Mouse (Mus musculus) B cell, adult (primary cell): ENCODE measurements around the gene Adcy4. TPM values are rescaled to one million over a fixed set of nuclear protein-coding genes. Genes with fewer than 3 reads are reported as not detected.

ENCODE experiments used
- total RNA-seq: library from RNA; stranded (reverse); gene quantifications from 4 replicates; pipeline ENCODE4 v1.2.4, GENCODE M21; 2023; ENCODE audit not compliant: inconsistent age

Gene Adcy4
- total RNA-seq: 0.24 to 1.4 TPM (median 0.48 TPM) in 3 of 4 replicates, not detected in the other

GRCm38 (mm10) chr14:55783958-55784235 is at the start of gene Adcy4:
TSS of gene Adcy4 (minus strand) at chr14:55784095.

GRCm38 (mm10) chr14:55822991-55823762 is 39.3 kb upstream of the Adcy4 start, which contains the start of gene Nfatc4:
TSS of gene Nfatc4 (plus strand) at chr14:55823144.

GRCm38 (mm10) chr14:55788256-55789050 is 4.6 kb upstream of the Adcy4 start, which contains the start of gene Ripk3:
TSS of gene Ripk3 (minus strand) at chr14:55788865.

GRCm38 (mm10) chr14:55765696-55766095 is 18.2 kb downstream of the Adcy4 start, which contains the start of gene Ltb4r1:
TSS of gene Ltb4r1 (plus strand) at chr14:55765962.

GRCm38 (mm10) chr14:55761163-55761562 is 22.7 kb downstream of the Adcy4 start, which contains the start of gene Ltb4r2:
TSS of gene Ltb4r2 (plus strand) at chr14:55761428.

GRCm38 (mm10) chr14:55758363-55758784 is 25.5 kb downstream of the Adcy4 start, which contains the start of gene Cideb:
TSS of gene Cideb (minus strand) at chr14:55758458.

GRCm38 (mm10) chr14:55745180-55745860 is 38.6 kb downstream of the Adcy4 start, which contains the start of the genes Dhrs1 and Nop9:
TSS of gene Dhrs1 (minus strand) at chr14:55745690.
TSS of gene Nop9 (plus strand) at chr14:55745693.

GRCm38 (mm10) chr14:55721700-55722437 is 62.0 kb downstream of the Adcy4 start, which contains the start of gene Rabggta:
TSS of gene Rabggta (minus strand) at chr14:55722263.

Other genes starting within 250 kb of the Adcy4 start
- gene Pck2, start 243.8 kb downstream of the Adcy4 start, total RNA-seq: 44.0 to 58.0 TPM (median 50.7 TPM) in 4 replicates
- gene Dcaf11, start 224.1 kb downstream of the Adcy4 start, total RNA-seq: 80.8 to 92.0 TPM (median 87.8 TPM) in 4 replicates
- gene A730061H03Rik, start 223.7 kb downstream of the Adcy4 start, total RNA-seq: 3.9 to 9.7 TPM (median 8.6 TPM) in 4 replicates
- gene Fitm1, start 208.5 kb downstream of the Adcy4 start, total RNA-seq: not detected in 4 replicates
- gene Psme1, start 206.0 kb downstream of the Adcy4 start, total RNA-seq: 237 to 297 TPM (median 278 TPM) in 4 replicates
- gene Emc9, start 198.8 kb downstream of the Adcy4 start, total RNA-seq: 4.8 to 8.4 TPM (median 7.1 TPM) in 4 replicates
- gene Psme2, start 193.0 kb downstream of the Adcy4 start, total RNA-seq: 270 to 386 TPM (median 320 TPM) in 4 replicates
- 98.7 to 119 TPM (median 107 TPM) in 4 replicates for gene Rnf31, start 192.4 kb downstream of the Adcy4 start, total RNA-seq
- 84.6 to 115 TPM (median 102 TPM) in 4 replicates for gene Irf9, start 180.5 kb downstream of the Adcy4 start, total RNA-seq
- 0.84 to 1.9 TPM (median 1.3 TPM) in 4 replicates for gene Rec8, start 166.1 kb downstream of the Adcy4 start, total RNA-seq
- 42.8 to 71.0 TPM (median 59.7 TPM) in 4 replicates for gene Ipo4, start 148.1 kb downstream of the Adcy4 start, total RNA-seq
- gene Gm49378, start 146.2 kb downstream of the Adcy4 start, total RNA-seq: 1.2 to 6.3 TPM (median 3.5 TPM) in 4 replicates
- 43.5 to 50.3 TPM (median 46.2 TPM) in 4 replicates for gene Tm9sf1, start 140.3 kb downstream of the Adcy4 start, total RNA-seq
- 2.7 to 3.3 TPM (median 3.2 TPM) in 4 replicates for gene Tssk4, start 133.9 kb downstream of the Adcy4 start, total RNA-seq
- 48.6 to 57.5 TPM (median 51.4 TPM) in 4 replicates for gene Mdp1, start 123.6 kb downstream of the Adcy4 start, total RNA-seq
- gene Gmpr2, start 112.2 kb downstream of the Adcy4 start, total RNA-seq: 21.8 to 29.4 TPM (median 27.7 TPM) in 4 replicates
- gene Nedd8, start 112.0 kb downstream of the Adcy4 start, total RNA-seq: 173 to 208 TPM (median 188 TPM) in 4 replicates
- 158 to 162 TPM (median 159 TPM) in 4 replicates for gene Tinf2, start 102.3 kb downstream of the Adcy4 start, total RNA-seq
- 1.2 to 3.0 TPM (median 1.2 TPM) in 4 replicates for gene Tgm1, start 70.2 kb downstream of the Adcy4 start, total RNA-seq
- 73.0 to 82.3 TPM (median 79.9 TPM) in 4 replicates for gene Rabggta, start 61.8 kb downstream of the Adcy4 start, total RNA-seq
- gene Dhrs1, start 38.4 kb downstream of the Adcy4 start, total RNA-seq: 23.1 to 26.7 TPM (median 25.5 TPM) in 4 replicates
- 29.2 to 37.3 TPM (median 34.5 TPM) in 4 replicates for gene Nop9, start 38.4 kb downstream of the Adcy4 start, total RNA-seq
- not detected in 4 replicates for gene Cideb, start 25.6 kb downstream of the Adcy4 start, total RNA-seq
- gene Ltb4r2, start 22.7 kb downstream of the Adcy4 start, total RNA-seq: 0.22 to 0.84 TPM (median 0.36 TPM) in 3 of 4 replicates, not detected in the other
- gene Ltb4r1, start 18.1 kb downstream of the Adcy4 start, total RNA-seq: not detected in 4 replicates
- 86.4 to 109 TPM (median 93.4 TPM) in 4 replicates for gene Ripk3, start 4.8 kb upstream of the Adcy4 start, total RNA-seq
- not detected in 4 replicates for gene Nfatc4, start 39.0 kb upstream of the Adcy4 start, total RNA-seq
- 0.06 to 0.09 TPM in 2 of 4 replicates, not detected in the others for gene Nynrin, start 69.9 kb upstream of the Adcy4 start, total RNA-seq
- 0.22 TPM in 1 of 4 replicates, not detected in the others for gene Cbln3, start 100.3 kb upstream of the Adcy4 start, total RNA-seq
- gene Khnyn, start 100.9 kb upstream of the Adcy4 start, total RNA-seq: 92.3 to 98.0 TPM (median 96.5 TPM) in 4 replicates
- 25.6 to 37.3 TPM (median 31.5 TPM) in 4 replicates for gene Sdr39u1, start 116.2 kb upstream of the Adcy4 start, total RNA-seq
- gene Cma1, start 160.6 kb upstream of the Adcy4 start, total RNA-seq: 0.66 TPM in 1 of 4 replicates, not detected in the others
- not detected in 4 replicates for gene Cma2, start 166.9 kb upstream of the Adcy4 start, total RNA-seq
- gene Mcpt1, start 233.9 kb upstream of the Adcy4 start, total RNA-seq: not detected in 4 replicates
- gene Mcpt9, start 246.4 kb upstream of the Adcy4 start, total RNA-seq: not detected in 4 replicates